ENCODE assay signal across 7 mouse cellular contexts in the genomic region with DNA sequence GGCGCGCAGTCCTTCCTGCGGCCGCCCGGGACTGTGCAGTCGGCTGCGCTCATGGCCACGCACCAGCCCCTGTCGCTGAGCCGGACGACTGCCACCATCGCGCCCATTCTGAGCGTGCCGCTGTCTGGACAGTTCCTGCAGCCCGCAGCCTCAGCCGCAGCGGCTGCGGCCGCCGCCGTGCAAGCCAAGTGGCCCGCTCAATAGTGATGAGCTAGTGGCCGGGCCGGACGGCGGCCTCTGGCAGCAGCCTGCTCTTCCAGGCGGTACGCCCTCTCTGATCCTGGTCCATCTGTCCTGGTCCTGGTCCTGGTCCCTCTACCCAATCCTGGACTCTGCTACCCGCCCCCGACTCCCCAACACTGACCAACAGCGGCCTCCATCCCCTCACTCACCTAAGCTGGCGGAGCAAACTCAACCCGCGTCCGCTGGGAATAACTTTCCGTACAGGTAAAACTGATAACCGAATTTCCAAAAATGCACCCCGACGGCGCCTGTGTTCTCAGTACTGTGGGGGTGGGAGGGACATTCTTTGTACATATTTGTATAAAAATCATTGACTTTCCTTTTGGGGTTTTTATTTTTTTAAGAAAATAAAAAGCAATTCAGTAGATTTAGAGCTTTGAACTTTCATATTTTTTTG. TPM values are rescaled to one million over a fixed set of nuclear protein-coding genes. Genes with fewer than 3 reads are reported as not detected.
DNase-seq lines count a peak whose midpoint lies in the region; ATAC-seq lines count a peak whose summit lies in the region.

No protein-coding gene starts in this region.

- DNase-seq in liver, embryonic 11.5 days (ENCODE audit: low spot score) = peak; percentile 47
- no peak for DNase-seq in liver
- DNase-seq in neural tube, embryonic 11.5 days (ENCODE audit: low spot score) = peak; percentile 55
- no peak for DNase-seq in right cerebral cortex, adult 2 months (ENCODE audit: low spot score in 2 of 2)

- peaks cover 97% of the 10 kb centered on the region for H3K27me3 ChIP-seq in liver, embryonic 11.5 days (replicated peaks; ENCODE audit: control insufficient read depth, insufficient read depth, low read length)
- H3K27me3 ChIP-seq in embryonic facial prominence, embryonic 15.5 days = peaks cover 92% of the 10 kb centered on the region
- H3K27me3 ChIP-seq in hindbrain, embryonic 16.5 days (replicated peaks; ENCODE audit: control insufficient read depth, insufficient read depth, low read length) = peaks cover 41% of the 10 kb centered on the region
- peaks cover 92% of the 10 kb centered on the region for H3K27me3 ChIP-seq in neural tube, embryonic 11.5 days (ENCODE audit: control insufficient read depth, insufficient read depth, low read length)

- no peaks in the 10 kb centered on the region for H3K36me3 ChIP-seq in liver, embryonic 11.5 days (ENCODE audit: control insufficient read depth, insufficient read depth, low read length)
- H3K36me3 ChIP-seq in embryonic facial prominence, embryonic 15.5 days = no peaks in the 10 kb centered on the region
- H3K36me3 ChIP-seq in hindbrain, embryonic 16.5 days (ENCODE audit: control insufficient read depth, insufficient read depth, low read length) = no peaks in the 10 kb centered on the region
- no peaks in the 10 kb centered on the region for H3K36me3 ChIP-seq in neural tube, embryonic 11.5 days (ENCODE audit: control insufficient read depth, insufficient read depth, low read length)

- H3K9me3 ChIP-seq in liver, embryonic 11.5 days (ENCODE audit: control insufficient read depth, low read length) = no peaks in the 10 kb centered on the region
- no peaks in the 10 kb centered on the region for H3K9me3 ChIP-seq in embryonic facial prominence, embryonic 15.5 days (replicated peaks)
- no peaks in the 10 kb centered on the region for H3K9me3 ChIP-seq in hindbrain, embryonic 16.5 days (ENCODE audit: control insufficient read depth, low read length)
- H3K9me3 ChIP-seq in neural tube, embryonic 11.5 days (ENCODE audit: control insufficient read depth, low read length) = no peaks in the 10 kb centered on the region

- H3K4me2 ChIP-seq in liver, embryonic 11.5 days = peak overlapping the region; percentile 40
- peak overlapping the region; percentile 46 for H3K4me2 ChIP-seq in embryonic facial prominence, embryonic 15.5 days (replicated peaks)
- H3K4me2 ChIP-seq in hindbrain, embryonic 16.5 days (ENCODE audit: low read length) = peak overlapping the region; percentile 45
- peak overlapping the region; percentile 36 for H3K4me2 ChIP-seq in neural tube, embryonic 11.5 days (ENCODE audit: low read depth)

- H3K9ac ChIP-seq in liver, embryonic 11.5 days (ENCODE audit: low read depth, low read length) = no peak overlapping the region
- H3K9ac ChIP-seq in embryonic facial prominence, embryonic 15.5 days = no peak overlapping the region
- no peak overlapping the region for H3K9ac ChIP-seq in hindbrain, embryonic 16.5 days (ENCODE audit: low read depth, low read length)
- peak overlapping the region; percentile 42 for H3K9ac ChIP-seq in neural tube, embryonic 11.5 days (ENCODE audit: low read length)

- 2% methylated on average over 41 of the region's 41 CpGs for WGBS in liver, embryonic 11.5 days
- 3% methylated on average over 37 of the region's 41 CpGs for WGBS in embryonic facial prominence, embryonic 15.5 days
- under 1% methylated on average over 41 of the region's 41 CpGs for WGBS in hindbrain, embryonic 16.5 days
- WGBS in neural tube, embryonic 11.5 days = under 1% methylated on average over 27 of the region's 41 CpGs

- no peak for ATAC-seq in liver, embryonic 11.5 days (replicated peaks; ENCODE audit: low FRiP score)
- ATAC-seq in embryonic facial prominence, embryonic 15.5 days (ENCODE audit: insufficient number of reproducible peaks, low FRiP score, low TSS enrichment, low read depth) = no peak
- peak; percentile 41 for ATAC-seq in hindbrain, embryonic 16.5 days
- ATAC-seq in neural tube, embryonic 11.5 days (ENCODE audit: insufficient read depth, low FRiP score, low TSS enrichment) = no peak
- no peak for ATAC-seq in monocyte, adult 5-6 weeks (replicated peaks; ENCODE audit: insufficient number of reproducible peaks, low FRiP score, low TSS enrichment, poor library complexity, severe bottlenecking)

- H3K4me3 ChIP-seq in liver, embryonic 11.5 days (ENCODE audit: low read depth, low read length) = peak overlapping the region; percentile 32
- peak overlapping the region; percentile 39 for H3K4me3 ChIP-seq in embryonic facial prominence, embryonic 15.5 days (replicated peaks)
- peak overlapping the region; percentile 39 for H3K4me3 ChIP-seq in hindbrain, embryonic 16.5 days (ENCODE audit: low read length)
- peak overlapping the region; percentile 34 for H3K4me3 ChIP-seq in neural tube, embryonic 11.5 days (ENCODE audit: low read depth, low read length)

- no peak overlapping the region for H3K27ac ChIP-seq in liver, embryonic 11.5 days (ENCODE audit: low read depth, low read length)
- no peak overlapping the region for H3K27ac ChIP-seq in embryonic facial prominence, embryonic 15.5 days (replicated peaks)
- H3K27ac ChIP-seq in hindbrain, embryonic 16.5 days (ENCODE audit: low read depth, low read length) = no peak overlapping the region; the same call in 1 of the 2 replicates
- H3K27ac ChIP-seq in neural tube, embryonic 11.5 days (ENCODE audit: low read depth, low read length) = peak overlapping the region; percentile 58

- H3K4me1 ChIP-seq in liver, embryonic 11.5 days (replicated peaks; ENCODE audit: control insufficient read depth, insufficient read depth, low read length) = peaks cover 8% of the 10 kb centered on the region
- peaks cover 37% of the 10 kb centered on the region for H3K4me1 ChIP-seq in embryonic facial prominence, embryonic 15.5 days
- peaks cover 10% of the 10 kb centered on the region for H3K4me1 ChIP-seq in hindbrain, embryonic 16.5 days (ENCODE audit: control insufficient read depth, insufficient read depth, low read depth, low read length)
- H3K4me1 ChIP-seq in neural tube, embryonic 11.5 days (ENCODE audit: control insufficient read depth, insufficient read depth, low read length) = peaks cover 5% of the 10 kb centered on the region

RNA-seq across cellular contexts. Expression of a gene that starts 1.9 kb away (rescaled TPM):
- polyA plus RNA-seq in liver, embryonic 11.5 days (2014; fragmentation: Nextera tagmentation; extraction: Ambion mirVana) = 0.07 and 0.10 TPM in 2 replicates
- polyA plus RNA-seq in embryonic facial prominence, embryonic 15.5 days (2015; fragmentation: Nextera tagmentation; extraction: Ambion mirVana) = 1.7 and 1.8 TPM in 2 replicates
- polyA plus RNA-seq in hindbrain, embryonic 16.5 days (2015; fragmentation: Nextera tagmentation; extraction: Ambion mirVana) = 1.4 and 1.5 TPM in 2 replicates
- 4.2 and 5.6 TPM in 2 replicates for polyA plus RNA-seq in neural tube, embryonic 11.5 days (2014; fragmentation: Nextera tagmentation; extraction: Ambion mirVana)
- total RNA-seq in monocyte, adult 5-6 weeks (2017) = not detected in 3 replicates

RNA-seq across cellular contexts. Expression of a gene that starts 57.5 kb away (rescaled TPM):
- 27.6 and 33.3 TPM in 2 replicates for polyA plus RNA-seq in liver, embryonic 11.5 days (2014; fragmentation: Nextera tagmentation; extraction: Ambion mirVana)
- 17.2 and 18.6 TPM in 2 replicates for polyA plus RNA-seq in embryonic facial prominence, embryonic 15.5 days (2015; fragmentation: Nextera tagmentation; extraction: Ambion mirVana)
- polyA plus RNA-seq in hindbrain, embryonic 16.5 days (2015; fragmentation: Nextera tagmentation; extraction: Ambion mirVana) = 12.0 and 13.8 TPM in 2 replicates
- 16.4 and 17.4 TPM in 2 replicates for polyA plus RNA-seq in neural tube, embryonic 11.5 days (2014; fragmentation: Nextera tagmentation; extraction: Ambion mirVana)
- 4.4 to 9.5 TPM (median 4.9 TPM) in 3 replicates for total RNA-seq in monocyte, adult 5-6 weeks (2017)

Comparison
In these comparisons a context has a peak if more than half of its experiments do, and no peak if none do; other contexts are left out.
1. DNase-seq: peak in liver, embryonic 11.5 days (single experiment) and neural tube, embryonic 11.5 days (single experiment); none in liver (single experiment) and right cerebral cortex, adult 2 months (0 of 2).
2. Peak in every context shown above with its lines, with median percentiles within 50 percentile points of each other: H3K4me2 ChIP-seq and H3K4me3 ChIP-seq.